Mouse (Mus musculus) ES-Bruce4 (cell line): ENCODE data around the gene Tm7sf2.
A peak's percentile ranks its signal among the peaks of the same experiment; 100 is the strongest.

Source experiments
- CTCF ChIP-seq: IDR thresholded peaks from one replicate; pipeline ENCODE4 v1.8.1; 2011; ENCODE audit warnings: low read depth, low read length
- EP300 ChIP-seq: IDR thresholded peaks from 2 replicates; pipeline ENCODE4 v1.6.1; 2011; ENCODE audit warnings: low read depth, low read length; ENCODE audit not compliant: insufficient read depth

DNA sequence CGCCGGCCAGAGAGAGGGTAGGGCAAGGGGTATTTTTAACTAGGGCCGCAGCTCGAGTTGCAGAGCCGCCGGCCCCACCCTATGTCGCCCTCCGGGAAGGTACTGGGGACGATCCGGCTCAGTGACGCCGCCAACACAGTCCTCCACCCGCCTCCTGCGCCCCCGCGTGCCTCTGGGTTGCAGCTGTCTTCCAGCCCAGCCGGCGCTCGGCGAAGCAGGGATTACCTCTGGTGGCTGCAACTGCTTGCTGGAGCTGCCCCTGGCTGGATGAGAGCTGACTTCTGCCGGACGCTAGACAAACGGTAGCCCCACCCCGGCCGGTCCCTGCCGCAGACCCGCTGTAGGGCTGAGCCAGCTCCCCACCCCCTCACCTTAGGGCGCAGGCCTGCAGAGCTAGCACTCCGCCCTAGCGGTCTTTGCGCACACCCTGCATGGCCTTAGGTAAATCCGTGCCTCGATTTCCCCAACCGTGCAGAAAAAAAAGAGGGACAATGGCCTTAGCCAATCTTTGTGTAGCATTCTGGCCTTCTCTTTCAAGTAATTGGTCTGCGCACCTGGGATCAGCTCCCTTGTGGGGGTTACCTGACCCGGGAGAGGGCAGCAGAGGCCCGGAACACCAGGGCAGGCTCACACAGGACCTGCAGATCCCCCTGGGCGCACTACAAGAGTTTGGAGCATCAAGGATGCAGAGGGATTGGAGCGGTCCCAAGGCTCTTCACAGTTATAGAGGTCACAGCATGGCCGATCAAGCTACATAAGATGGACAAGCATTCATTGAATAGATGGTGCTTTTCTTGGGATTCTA, 52.5 kb downstream of the Tm7sf2 start, which contains the start of gene Capn1:
- peak; percentile 15 for TF ChIP-seq CTCF
- 0 out of 2 replicates have a peak, but pooled peaks have one; percentile 36 for TF ChIP-seq EP300
